Mouse (Mus musculus) hematopoietic stem cell, adult 5-6 weeks (primary cell): Measurements from ENCODE around the gene Ephb6. TPM values are rescaled to one million over a fixed set of nuclear protein-coding genes. Genes with fewer than 3 reads are reported as not detected.

Experiments
- ATAC-seq, 2 experiments: fragments of 125-278 bp in 1 of 2; replicated peaks in 1 of 2; 2 replicates each; pipeline ENCODE4 v1.8.0; 2016 to 2017; ENCODE audit warnings: inconsistent platforms in 2 of 2, mild to moderate bottlenecking in 2 of 2, moderate number of reproducible peaks in 2 of 2, low read depth in 1 of 2, moderate TSS enrichment in 1 of 2; ENCODE audit not compliant: low FRiP score in 2 of 2, poor library complexity in 2 of 2, severe bottlenecking in 2 of 2, insufficient read depth in 1 of 2, low TSS enrichment in 1 of 2
- total RNA-seq: library from RNA; stranded (forward); fragments of 172-1452, 232-1000 nt; gene quantifications from 2 replicates; pipeline ENCODE4 v1.2.3, GENCODE M21; 2017

The Ephb6 gene
- total RNA-seq, 1 experiment from 2014 or later, result 10.7 TPM

DNA sequence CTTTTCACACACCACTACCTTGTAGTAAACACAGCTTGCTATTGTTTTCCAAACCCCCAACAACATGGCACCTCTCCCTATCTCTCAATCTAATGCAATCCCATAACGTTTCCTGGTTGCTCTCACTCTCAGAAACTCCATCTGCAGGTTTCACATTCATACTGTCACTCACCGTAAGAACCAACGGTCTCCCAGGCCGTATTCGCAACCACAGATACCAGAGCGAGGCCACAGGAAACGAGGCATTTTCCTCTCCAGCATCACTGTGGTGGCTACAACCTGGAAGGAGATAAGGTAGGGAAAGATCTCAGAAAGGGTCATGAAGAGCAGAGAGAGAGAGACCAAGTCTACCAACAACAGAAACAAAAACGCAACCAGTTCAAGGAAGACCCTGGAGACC, 49.4 kb downstream of the Ephb6 start:
- peak; percentile 80 to 87 for ATAC-seq

DNA sequence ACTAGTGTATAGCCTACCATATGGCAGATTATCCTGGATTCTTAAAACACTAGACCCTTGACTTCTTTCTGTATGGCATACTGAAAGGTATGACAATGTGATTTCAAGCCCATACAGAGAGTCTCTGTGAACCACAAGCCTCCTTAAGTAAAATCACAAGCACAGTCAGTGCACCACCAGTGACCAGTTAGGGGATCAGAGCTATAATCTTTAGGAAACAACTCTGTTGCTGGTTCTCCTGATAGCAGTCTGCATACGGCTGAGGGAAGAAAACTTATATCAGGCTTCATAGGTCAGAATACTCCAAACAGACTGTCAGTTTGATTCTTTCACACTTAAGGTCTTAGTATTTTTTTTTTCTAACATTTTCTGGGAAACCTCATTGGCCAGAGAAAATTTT, 53.2 kb downstream of the Ephb6 start:
- ATAC-seq, result no peak

DNA sequence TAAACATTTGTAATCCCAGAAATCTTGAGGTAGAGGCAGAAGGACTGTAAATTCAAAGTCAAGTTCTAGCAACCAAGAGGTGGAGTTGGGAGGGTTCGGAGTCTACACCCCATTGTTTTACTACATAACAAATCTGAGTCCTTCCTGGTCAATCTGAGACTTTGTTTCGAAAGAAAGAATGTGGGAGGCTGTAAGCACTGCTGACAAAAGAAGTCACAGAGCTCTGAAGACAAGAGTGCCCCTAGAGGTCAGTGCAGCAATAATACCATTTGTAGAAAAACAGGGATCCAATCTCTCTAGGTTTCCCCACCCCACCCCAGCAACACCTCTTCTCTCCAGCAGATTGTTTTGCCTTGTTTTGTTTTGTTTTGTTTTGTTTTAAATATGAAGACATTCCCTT, 57.0 kb downstream of the Ephb6 start:
- peak; percentile 73 to 78; a peak in 2 of 4 replicates for ATAC-seq

Other genes with a start within 250 kb of the Ephb6 start
- gene Prss3, start 227.8 kb upstream of the Ephb6 start, total RNA-seq, result not detected in 2 replicates
- gene Gm5771, start 213.1 kb upstream of the Ephb6 start, total RNA-seq, result not detected in 2 replicates
- not detected in 2 replicates for gene Gm10334, start 159.3 kb upstream of the Ephb6 start, total RNA-seq
- not detected in 2 replicates for gene Prss1, start 146.6 kb upstream of the Ephb6 start, total RNA-seq
- not detected in 2 replicates for gene Prss2, start 83.7 kb upstream of the Ephb6 start, total RNA-seq
- not detected in 2 replicates for gene Trpv6, start 30.9 kb downstream of the Ephb6 start, total RNA-seq
- not detected in 2 replicates for gene Trpv5, start 75.3 kb downstream of the Ephb6 start, total RNA-seq
- gene Llcfc1, start 78.9 kb downstream of the Ephb6 start, total RNA-seq, result not detected in 2 replicates
- 2.3 and 12.9 TPM in 2 replicates for gene Kel, start 98.9 kb downstream of the Ephb6 start, total RNA-seq
- gene Olfr459, start 169.7 kb downstream of the Ephb6 start, total RNA-seq, result not detected in 2 replicates
- not detected in 2 replicates for gene Pip, start 242.1 kb downstream of the Ephb6 start, total RNA-seq
- not detected in 2 replicates for gene Sval2, start 247.5 kb downstream of the Ephb6 start, total RNA-seq